Mouse (Mus musculus): Measurements from ENCODE around the gene Cenpl.

The Cenpl gene

DNA sequence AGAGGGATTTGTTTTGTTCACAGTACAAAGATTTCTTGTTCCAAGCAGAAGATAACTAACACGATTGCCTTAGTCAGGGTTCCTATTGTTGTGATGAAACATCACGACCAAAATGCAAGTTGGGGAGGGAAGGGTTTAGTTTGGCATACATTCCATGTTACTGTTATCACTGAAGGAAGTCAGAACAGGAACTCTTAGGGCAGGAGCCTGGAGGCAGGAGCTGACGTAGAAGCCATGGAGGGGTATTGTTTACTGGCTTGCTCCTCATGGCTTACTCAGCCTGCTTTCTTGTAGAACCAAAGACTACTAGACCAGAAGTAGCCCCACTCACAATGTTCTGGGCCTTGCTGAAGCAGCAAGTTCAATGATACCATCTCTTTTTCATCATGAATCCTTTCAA, 23.5 kb upstream of the Cenpl start:
- DNase-seq, result no peak

DNA sequence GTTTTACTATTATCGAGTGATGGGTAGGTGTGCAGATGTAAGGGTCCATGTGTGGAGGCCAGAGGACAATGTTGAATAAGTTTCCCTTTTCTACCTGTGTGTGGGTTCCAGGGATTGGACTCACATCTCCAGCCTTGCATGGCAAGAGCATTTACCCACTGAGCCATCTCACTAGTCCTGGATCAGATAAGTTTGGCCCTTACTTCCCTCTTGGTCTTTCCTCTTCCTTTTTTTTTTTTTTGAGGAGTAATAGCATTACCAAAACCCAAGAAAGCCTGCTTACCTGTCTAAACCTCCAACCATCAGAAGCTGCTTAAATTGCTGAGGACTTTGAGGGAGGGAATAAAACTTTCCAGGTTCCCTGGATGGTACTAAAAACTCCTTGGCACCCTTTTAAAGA, 13.3 kb upstream of the Cenpl start:
- no peak for DNase-seq

DNA sequence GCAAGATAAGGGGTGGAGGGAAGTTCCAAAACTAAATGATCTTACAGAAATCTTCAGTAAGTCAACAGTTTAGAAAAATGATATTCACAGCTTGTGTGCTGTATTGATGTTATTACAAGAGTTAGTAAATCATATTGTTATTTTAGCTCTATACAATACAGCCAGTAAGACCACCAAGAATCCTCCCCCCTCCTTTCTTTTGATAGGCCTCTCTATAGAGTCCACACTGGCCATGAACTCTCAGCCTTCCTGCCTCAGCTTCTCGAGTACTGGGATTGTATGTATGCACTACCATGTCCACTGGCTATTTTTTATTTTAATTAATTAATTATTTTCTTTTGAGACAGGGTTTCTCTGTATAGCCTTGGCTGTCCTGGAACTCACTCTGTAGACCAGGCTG, 7.2 kb upstream of the Cenpl start:
- DNase-seq, result no peak

DNA sequence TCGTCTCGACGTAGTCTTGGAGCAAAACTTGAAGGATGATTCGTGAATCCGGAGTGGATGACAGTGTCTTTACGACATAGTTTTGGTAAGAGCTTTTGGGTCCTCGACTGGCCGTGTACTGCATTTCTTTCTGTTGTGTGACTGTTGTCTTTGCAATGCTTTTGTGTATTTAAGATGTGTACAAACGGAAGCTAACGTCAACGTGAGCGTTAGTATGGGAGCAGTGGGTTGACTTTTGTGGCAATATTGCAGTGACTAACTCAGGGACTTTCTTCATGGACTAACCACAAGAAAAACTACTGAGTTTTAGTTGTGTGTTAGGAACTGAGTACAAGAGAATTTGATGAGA, 733 bp downstream of the Cenpl start:
- DNase-seq, result no peak

DNA sequence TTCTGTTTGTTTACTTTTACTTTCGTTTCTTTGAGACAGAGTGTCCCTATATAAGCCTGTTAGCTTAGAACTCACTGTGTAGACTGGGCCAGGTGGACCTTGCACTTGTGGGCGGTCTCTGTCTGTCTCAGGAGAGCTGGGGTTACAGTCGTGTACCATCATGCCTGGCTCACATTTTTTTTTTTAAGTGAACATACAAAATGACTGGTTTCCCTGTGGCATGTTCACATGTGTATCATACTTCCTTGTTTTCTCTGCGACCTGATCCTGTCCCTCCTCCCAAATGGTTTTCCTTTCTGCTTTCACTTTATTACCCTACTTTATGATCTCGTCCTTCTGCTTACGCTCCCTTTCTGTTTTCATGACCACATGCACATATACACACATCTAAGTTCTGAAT, 5.7 kb downstream of the Cenpl start:
- DNase-seq, result no peak

DNA sequence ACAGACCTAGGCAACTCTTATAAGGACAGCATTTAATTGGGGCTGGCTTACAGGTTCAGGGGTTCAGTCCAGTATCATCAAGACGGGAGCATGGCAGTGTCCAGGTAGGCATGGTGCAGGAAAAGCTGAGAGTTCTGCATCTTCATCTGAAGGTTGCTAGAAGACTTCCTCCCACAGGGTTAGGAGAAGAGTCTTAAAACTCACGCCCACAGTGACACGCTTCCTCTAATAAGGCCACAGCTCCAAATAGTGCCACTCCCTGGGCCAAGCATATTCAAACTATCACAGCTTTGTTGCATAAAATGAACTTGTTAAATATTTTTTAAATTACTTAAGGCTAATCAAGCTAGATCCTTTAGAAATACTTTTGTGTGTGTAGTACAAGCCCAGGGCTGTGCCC, 6.7 kb downstream of the Cenpl start:
- no peak for DNase-seq

DNA sequence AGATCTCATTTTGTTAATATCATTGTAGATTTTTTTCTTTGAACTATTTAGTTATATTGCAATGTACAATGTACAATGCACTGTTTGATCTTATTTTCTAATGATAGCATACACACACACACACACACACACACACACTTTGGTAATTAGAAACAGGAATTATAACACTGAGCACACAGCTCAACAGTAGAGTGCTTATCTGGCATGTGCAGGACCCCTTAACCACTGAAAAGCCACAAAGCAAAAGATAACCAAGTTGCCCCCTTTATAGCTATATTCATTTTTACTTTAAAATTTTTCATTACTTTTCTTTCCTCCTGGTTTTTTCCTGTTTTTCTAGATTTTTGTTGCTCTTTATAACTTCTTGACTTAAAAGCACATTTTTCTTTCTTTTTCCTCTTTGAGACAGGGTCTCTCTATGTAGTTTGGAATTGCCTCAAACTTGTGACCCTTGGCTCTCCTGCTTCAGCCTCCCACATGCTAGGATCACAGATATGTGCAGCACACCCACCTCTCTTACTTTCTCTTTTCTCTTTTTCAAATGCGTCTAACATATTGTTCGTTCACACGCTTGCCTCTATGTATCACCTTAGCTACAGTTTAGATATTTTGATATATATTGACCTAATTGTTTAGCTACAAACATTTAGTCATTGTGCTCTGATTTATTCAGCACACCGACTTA, 29.4 kb downstream of the Cenpl start:
- DNase-seq, result no peak

DNA sequence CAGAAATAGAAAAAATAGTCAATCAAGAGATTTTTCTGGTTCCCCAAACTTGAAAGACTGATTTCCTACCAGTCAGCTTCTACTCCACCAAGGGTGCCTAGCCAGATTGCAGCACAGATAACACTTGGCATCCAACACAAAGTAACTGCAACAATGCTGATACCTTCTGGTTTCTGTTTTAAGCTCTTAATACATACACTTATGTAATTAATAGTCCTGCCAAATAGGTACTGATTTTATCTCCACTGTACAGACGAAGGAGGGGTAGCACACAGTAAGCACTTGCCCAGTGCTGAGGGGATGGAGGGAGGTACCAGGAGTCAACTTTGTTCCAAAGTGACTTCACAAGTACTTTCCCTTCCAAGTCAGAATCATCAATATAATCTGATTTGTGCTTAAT, 33.3 kb downstream of the Cenpl start:
- no peak for DNase-seq

DNA sequence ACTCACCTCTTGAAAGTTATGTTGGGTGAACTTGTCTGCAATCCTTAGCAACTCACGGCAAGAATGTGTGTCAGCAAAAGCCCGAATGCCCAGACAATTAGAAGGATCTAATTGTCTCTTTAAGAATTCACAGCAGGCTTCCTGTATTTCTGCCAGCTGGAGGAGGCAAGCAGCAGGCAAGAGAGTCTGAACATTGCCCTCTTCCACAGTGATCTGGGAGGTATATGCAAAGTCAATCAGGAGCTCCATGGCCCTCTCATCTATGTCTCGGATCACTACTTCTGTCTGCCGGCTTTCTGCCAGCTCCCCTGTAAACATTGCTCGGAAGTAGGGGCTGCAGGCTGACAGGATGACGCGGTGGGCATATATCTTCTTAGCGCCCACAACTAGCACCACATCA, 38.7 kb downstream of the Cenpl start:
- DNase-seq, result no peak

DNA sequence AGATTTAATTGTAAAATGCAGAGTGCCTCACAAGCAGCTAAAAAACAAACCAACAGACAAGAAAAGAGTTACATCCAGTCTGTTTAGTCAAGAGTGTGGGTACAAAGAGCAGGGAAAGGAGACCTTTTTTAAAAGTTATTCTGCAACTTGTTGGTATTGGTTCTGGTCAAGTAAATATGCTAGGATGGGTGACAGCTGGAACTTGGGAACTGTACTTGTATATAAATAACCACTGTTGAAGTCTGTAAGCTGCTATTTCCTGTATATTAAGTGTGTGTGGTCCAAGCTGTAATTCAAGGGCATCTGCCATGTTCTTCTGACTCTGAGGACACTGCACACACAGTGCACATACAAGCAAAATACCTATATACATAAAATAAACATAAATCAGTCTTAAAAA, 44.1 kb downstream of the Cenpl start:
- DNase-seq, result no peak

DNA sequence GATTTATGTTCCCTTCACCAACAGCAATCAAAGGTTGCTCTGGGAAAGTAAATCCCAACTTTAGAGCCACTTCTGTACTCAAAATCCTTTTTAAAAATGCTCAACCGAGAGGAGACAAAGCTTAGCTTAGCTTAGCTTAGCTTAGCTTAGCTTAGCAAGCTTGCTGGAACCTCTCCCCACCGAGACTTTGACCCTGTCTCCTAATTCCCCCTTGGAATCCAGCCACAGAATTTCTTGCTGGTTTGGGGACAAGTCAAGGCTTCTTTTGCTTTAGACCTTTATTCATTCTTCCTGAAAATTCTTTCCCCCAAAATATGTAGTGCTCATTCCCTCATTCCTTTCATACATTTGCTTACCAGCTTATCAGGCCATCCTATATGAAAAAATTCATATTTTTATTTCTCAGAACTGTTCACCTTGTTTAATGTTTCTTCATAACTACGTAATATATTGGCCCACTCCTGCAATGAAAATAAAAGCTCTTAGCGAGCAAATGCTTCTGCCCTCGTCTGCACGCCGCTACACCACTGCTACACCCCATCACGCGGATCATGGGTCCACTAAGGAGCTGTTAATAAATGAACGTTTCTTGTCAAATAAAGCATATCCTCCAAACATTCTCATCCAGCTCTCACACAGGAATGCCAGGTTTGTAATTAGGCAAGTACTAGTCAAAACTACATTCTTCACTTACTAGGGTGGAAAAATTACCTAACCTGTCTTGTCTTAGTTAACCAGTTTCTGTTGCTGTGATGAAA, 52.3 kb downstream of the Cenpl start:
- DNase-seq, result no peak

DNA sequence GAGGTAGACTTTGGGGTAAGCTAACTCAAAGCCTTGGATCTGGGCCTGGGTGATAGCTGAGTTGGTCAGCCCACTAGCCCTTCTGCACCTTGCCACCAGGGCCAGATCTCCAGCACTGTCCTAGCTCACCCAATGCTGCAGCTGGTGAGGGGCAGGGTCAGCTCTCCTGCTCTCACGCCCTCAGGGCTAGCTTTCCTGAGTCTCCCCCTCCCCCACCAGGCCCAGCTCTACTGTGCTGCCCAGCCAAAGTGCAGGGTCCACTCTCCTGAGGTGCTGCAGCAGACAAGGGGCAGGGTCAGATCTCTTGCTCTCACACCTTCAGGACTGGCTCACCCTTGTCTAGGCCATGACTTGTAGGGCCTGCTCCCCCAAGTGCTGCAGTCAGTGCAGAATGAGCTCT, 55.9 kb downstream of the Cenpl start:
- DNase-seq, result no peak

DNA sequence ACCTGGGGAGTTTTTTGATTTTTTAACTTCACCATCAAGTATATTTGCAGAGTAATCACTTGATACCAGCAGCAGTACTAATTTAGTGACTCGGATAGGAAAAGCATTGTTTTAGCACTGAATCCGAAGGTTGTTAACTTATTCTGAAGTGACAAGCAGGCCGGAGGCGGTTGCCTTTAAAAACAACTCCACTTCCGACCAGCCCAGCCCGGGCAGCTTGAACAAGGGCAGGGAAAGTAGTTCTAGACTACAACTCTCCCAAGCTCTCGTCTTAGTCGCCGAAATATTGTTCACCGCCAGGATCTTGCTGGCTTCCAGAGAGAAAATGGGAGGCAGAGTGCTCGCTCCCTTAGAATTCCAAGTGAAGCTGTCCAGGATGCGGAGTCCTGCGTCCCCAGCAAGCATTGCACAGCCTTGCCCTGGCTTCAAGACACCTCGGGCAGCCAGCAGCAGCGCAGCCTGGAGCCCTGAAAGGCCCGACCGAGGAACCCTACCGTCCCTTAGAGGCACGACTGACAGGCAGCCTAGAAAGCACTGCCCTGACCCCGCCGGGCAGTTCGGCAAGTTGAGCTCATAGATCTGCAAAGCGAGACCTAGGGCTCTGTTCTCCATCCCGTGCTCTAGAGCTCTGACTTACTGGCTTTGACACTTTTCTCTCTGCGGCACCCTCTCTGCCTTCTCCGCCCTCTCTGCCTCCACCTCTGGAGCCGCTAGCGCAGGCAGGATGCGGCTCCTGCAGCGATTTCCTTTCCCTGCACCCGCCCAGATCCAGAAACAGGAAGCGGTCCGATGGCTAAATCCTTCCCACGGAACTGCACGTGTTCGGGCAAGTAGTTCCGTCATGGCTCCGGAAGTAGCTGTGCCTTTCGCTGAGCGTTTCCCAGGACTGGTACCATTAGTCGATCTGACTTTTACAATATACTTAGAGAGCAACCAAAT, 60.5 kb downstream of the Cenpl start, which contains the start of gene Klhl20:
Gene Klhl20, minus strand, starts transcription at position 786 of the 939 bp plus-strand sequence.
- DNase-seq, result peak; percentile 90
